Mouse (Mus musculus) heart, embryonic 13.5 days (tissue): ENCODE measurements around the gene Mrpl53. TPM values are rescaled to one million over a fixed set of nuclear protein-coding genes. Genes with fewer than 3 reads are reported as not detected.
A peak's percentile ranks its signal among the peaks of the same experiment; 100 is the strongest.

Source experiments
- ATAC-seq: fragments of 200-750 bp; cut with Nextera tagmentation; 2 replicates; pipeline ENCODE4 v1.8.0; 2017; ENCODE audit warnings: moderate TSS enrichment; ENCODE audit not compliant: insufficient number of reproducible peaks, low FRiP score, low TSS enrichment; ENCODE audit errors: extremely low read depth
- H3K27ac ChIP-seq: fragments of 300-500 bp; sonication (generic); replicated peaks from 2 replicates; pipeline ENCODE4 v1.5.1; 2015; ENCODE audit warnings: moderate library complexity, mild to moderate bottlenecking, inconsistent platforms
- H3K27me3 ChIP-seq: fragments of 300-500 bp; sonication (generic); replicated peaks from 2 replicates; pipeline ENCODE4 v1.6.1; 2015; ENCODE audit warnings: mild to moderate bottlenecking, inconsistent platforms
- H3K36me3 ChIP-seq: fragments of 300-500 bp; sonication (generic); 2 replicates; pipeline ENCODE4 v1.6.1; 2015; ENCODE audit warnings: mild to moderate bottlenecking, inconsistent platforms
- H3K4me1 ChIP-seq: fragments of 300-500 bp; sonication (generic); 2 replicates; pipeline ENCODE4 v1.6.1; 2015; ENCODE audit warnings: inconsistent platforms
- H3K4me2 ChIP-seq: fragments of 300-500 bp; sonication (generic); 2 replicates; pipeline ENCODE4 v1.6.1; 2015; ENCODE audit warnings: inconsistent platforms, mild to moderate bottlenecking, moderate library complexity
- H3K4me3 ChIP-seq: fragments of 300-500 bp; sonication (generic); 2 replicates; pipeline ENCODE4 v1.5.1; 2015; ENCODE audit warnings: moderate library complexity, mild to moderate bottlenecking, inconsistent platforms
- H3K9ac ChIP-seq: fragments of 300-500 bp; sonication (generic); 2 replicates; pipeline ENCODE4 v1.6.1; 2015; ENCODE audit warnings: inconsistent platforms, mild to moderate bottlenecking, moderate library complexity
- H3K9me3 ChIP-seq: fragments of 300-500 bp; sonication (generic); 2 replicates; pipeline ENCODE4 v1.6.1; 2016; ENCODE audit warnings: inconsistent platforms
- WGBS: fragments of 180-500 bp; shearing (Covaris S2); methylation state at CpG from one replicate; pipeline ENCODE4 v1.1.7; 2015; ENCODE audit warnings: mixed read lengths; 5-methylcytosine and 5-hydroxymethylcytosine counted together
- polyA plus RNA-seq: library from polyadenylated mRNA; unstranded; fragments of >200 nt; fragmentation: Nextera tagmentation; extraction: Ambion mirVana; gene quantifications from 2 replicates; pipeline ENCODE4 v1.2.1, GENCODE M21; 2015

Gene Mrpl53
- polyA plus RNA-seq, 1 experiment from 2014 or later = 134 TPM

GRCm38 (mm10) chr6:83138056-83138455 lies 29.2 kb downstream of the Mrpl53 start:
- peak overlapping the region; percentile 99 for H3K27ac ChIP-seq
- peak overlapping the region; percentile 88 for H3K4me2 ChIP-seq
- H3K36me3 ChIP-seq = no peaks in the 10 kb centered on the region
- WGBS = 3% methylated on average over 11 of the region's 11 CpGs
- H3K27me3 ChIP-seq = peaks cover 5% of the 10 kb centered on the region; the same call in 1 of the 2 replicates
- ATAC-seq = peak; percentile 27; the same call in 1 of the 2 replicates
- no peaks in the 10 kb centered on the region for H3K9me3 ChIP-seq
- H3K4me1 ChIP-seq = peaks cover 56% of the 10 kb centered on the region
- H3K9ac ChIP-seq = peak overlapping the region; percentile 91
- peak overlapping the region; percentile 64 for H3K4me3 ChIP-seq

DNA sequence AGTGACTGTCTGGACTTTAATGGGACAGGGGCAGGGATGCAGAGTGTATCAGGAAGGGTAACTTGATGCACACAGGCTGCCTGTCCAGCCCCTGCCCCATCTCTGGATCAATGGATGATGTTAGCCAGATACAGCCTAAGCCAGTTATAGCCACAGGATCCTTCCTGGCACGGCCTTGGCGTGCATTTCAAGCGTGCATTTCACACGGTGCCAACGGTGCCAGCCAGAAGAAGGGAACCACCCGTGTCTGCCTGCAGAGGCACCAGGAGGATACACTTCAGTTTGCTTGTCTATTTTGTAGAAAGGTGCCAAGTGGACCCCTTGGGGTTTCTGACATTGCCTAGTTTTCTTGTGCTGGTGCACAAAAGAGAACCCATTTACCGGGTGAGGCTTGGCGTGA lies 31.2 kb downstream of the Mrpl53 start:
- ATAC-seq = no peak
- H3K4me2 ChIP-seq = no peak overlapping the region
- H3K4me3 ChIP-seq = no peak overlapping the region
- H3K9me3 ChIP-seq = no peaks in the 10 kb centered on the region
- H3K27me3 ChIP-seq = peaks cover 1% of the 10 kb centered on the region; the same call in 1 of the 2 replicates
- peaks cover 53% of the 10 kb centered on the region for H3K4me1 ChIP-seq
- no peak overlapping the region for H3K9ac ChIP-seq
- 91% methylated on average over 8 of the region's 8 CpGs for WGBS
- H3K27ac ChIP-seq = no peak overlapping the region
- H3K36me3 ChIP-seq = no peaks in the 10 kb centered on the region

DNA sequence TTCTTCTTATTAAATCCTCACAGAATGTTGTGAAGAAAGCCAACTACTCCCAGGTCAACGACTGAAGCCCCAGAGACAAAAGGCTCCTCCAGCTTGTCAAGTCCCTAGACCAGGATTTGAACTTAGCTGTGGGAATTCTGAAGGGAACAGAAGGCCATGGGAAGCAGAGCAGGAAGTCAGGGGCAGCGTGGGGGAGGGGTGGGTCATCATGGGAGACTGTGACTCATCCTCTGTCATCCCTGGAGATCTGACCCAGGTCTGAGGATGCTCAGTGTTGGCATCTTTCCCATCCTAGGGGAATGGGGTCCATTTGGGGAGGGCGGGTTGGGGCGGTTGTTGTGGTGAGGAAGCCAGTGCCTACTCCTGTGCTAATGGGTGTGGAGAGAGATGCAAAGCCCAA lies 32.8 kb downstream of the Mrpl53 start:
- Histone ChIP-seq H3K4me2 (peak overlapping the region; percentile 79), H3K4me1 (peaks cover 37% of the 10 kb centered on the region), H3K9me3 (no peaks in the 10 kb centered on the region), H3K27me3 (no peaks in the 10 kb centered on the region), H3K36me3 (peaks cover 6% of the 10 kb centered on the region), H3K27ac (peak overlapping the region; percentile 68), H3K9ac (peak overlapping the region; percentile 82), H3K4me3 (peak overlapping the region; percentile 54)
- no peak for ATAC-seq
- WGBS = 38% methylated on average over 4 of the region's 4 CpGs

DNA sequence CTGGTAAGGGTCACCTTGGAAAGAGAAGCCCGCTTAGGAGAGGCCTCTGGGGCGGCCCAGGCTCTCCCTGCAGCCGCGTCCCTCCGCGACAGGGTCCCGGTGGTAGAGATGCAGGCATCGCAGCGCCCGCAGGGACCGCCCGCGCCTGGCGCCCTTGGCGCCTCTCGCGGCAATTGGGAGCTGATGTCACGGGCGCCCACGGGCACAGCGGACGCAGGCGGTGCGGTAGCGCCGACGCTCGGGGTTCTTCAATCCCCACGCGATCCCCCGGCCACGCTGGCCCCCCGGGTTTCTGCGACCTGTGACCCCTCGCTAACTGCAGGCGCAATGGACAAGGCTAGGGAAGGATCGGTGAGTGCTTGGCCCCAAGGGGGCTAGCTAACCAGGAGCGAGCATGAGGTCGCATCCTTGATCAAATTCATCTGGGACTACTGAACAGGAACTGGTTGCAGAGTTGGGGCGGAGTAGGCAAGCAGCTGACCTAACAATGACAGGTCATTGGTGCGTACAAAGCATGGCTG lies 33.4 kb downstream of the Mrpl53 start:
- Histone ChIP-seq H3K27ac (peak overlapping the region; percentile 68), H3K9me3 (no peaks in the 10 kb centered on the region), H3K4me1 (peaks cover 36% of the 10 kb centered on the region), H3K36me3 (peaks cover 13% of the 10 kb centered on the region), H3K4me2 (peak overlapping the region; percentile 79), H3K4me3 (peak overlapping the region; percentile 54), H3K27me3 (no peaks in the 10 kb centered on the region), H3K9ac (peak overlapping the region; percentile 82)
- 3% methylated on average over 41 of the region's 41 CpGs for WGBS
- no peak for ATAC-seq

DNA sequence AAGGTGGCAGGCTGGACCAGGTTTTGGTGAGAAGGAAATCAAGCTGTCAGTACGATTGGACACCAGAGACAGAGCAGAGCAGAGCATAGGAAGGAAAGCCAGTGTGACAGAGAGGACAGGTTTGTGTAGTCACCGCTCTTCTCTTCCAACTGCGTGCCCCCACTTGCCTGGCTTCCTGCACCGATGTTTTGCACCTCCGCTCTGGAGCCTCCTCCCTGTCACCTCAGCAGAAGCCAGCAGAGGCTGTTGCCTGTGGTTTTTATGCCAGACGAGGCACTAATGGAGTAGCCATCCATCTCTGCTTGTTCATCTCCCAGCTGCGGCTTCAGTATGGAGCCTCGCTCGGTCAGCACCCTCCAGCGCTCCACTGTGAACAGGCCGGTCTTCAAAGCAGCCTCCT lies 34.0 kb downstream of the Mrpl53 start:
- Histone ChIP-seq H3K9me3 (no peaks in the 10 kb centered on the region), H3K9ac (peak overlapping the region; percentile 82), H3K4me3 (peak overlapping the region; percentile 54), H3K36me3 (peaks cover 19% of the 10 kb centered on the region), H3K27me3 (no peaks in the 10 kb centered on the region), H3K27ac (peak overlapping the region; percentile 17; the same call in 1 of the 2 replicates), H3K4me2 (peak overlapping the region; percentile 79), H3K4me1 (peaks cover 34% of the 10 kb centered on the region)
- WGBS = 44% methylated on average over 11 of the region's 11 CpGs
- ATAC-seq = no peak

DNA sequence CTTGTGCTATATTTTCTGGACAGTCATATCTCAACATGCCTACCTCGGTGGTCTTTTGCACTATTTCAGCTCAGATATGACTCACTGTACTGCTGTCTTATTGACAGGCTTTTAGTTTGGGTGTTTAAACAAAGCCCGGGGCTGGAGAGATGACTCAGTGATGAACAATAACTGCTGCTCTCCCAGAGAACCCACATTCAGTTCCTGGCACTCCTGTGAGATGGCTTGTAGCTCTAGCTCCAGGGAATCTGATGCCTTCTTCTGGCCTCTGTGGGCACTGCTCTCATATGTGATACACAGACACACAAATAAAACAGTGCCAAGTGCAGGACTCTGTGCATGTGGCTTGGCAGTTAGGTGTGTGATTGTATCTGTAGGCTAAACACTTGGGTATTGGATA lies 36.4 kb downstream of the Mrpl53 start:
- no peak for ATAC-seq
- WGBS = 53% methylated on average over 2 of the region's 2 CpGs

GRCm38 (mm10) chr6:83145805-83146204 lies 37.0 kb downstream of the Mrpl53 start:
- H3K36me3 ChIP-seq = peaks cover 48% of the 10 kb centered on the region
- no peak overlapping the region for H3K4me3 ChIP-seq
- WGBS = 53% methylated on average over 9 of the region's 9 CpGs
- H3K27ac ChIP-seq = peak overlapping the region; percentile 42; the same call in 1 of the 2 replicates
- ATAC-seq = no peak
- peak overlapping the region; percentile 4; the same call in 1 of the 2 replicates for H3K4me2 ChIP-seq
- H3K27me3 ChIP-seq = no peaks in the 10 kb centered on the region
- no peaks in the 10 kb centered on the region for H3K9me3 ChIP-seq
- H3K9ac ChIP-seq = peak overlapping the region; percentile 52
- H3K4me1 ChIP-seq = peaks cover 19% of the 10 kb centered on the region

More for the DNA sequence above, 36.4 kb downstream of the Mrpl53 start:
- no peak overlapping the region for H3K9ac ChIP-seq
- no peak overlapping the region for H3K4me3 ChIP-seq
- no peak overlapping the region for H3K4me2 ChIP-seq
- peaks cover 42% of the 10 kb centered on the region for H3K36me3 ChIP-seq
- H3K4me1 ChIP-seq = peaks cover 19% of the 10 kb centered on the region
- 0 out of 2 replicates have a peak overlapping the region, but pooled peaks have one; percentile 42 for H3K27ac ChIP-seq
- no peaks in the 10 kb centered on the region for H3K9me3 ChIP-seq
- no peaks in the 10 kb centered on the region for H3K27me3 ChIP-seq

- Histone ChIP-seq H3K27ac (no peak overlapping the region), H3K9me3 (no peaks in the 10 kb centered on the region), H3K9ac (no peak overlapping the region), H3K36me3 (peaks cover 60% of the 10 kb centered on the region), H3K4me2 (no peak overlapping the region), H3K4me3 (no peak overlapping the region), H3K4me1 (peaks cover 19% of the 10 kb centered on the region), H3K27me3 (no peaks in the 10 kb centered on the region)
- 67% methylated on average over 7 of the region's 7 CpGs for WGBS
- no peak for ATAC-seq
Measured at GRCm38 (mm10) chr6:83147280-83147679, 38.4 kb downstream of the Mrpl53 start.

- no peak for ATAC-seq
- no peak overlapping the region for H3K4me3 ChIP-seq
- peaks cover 63% of the 10 kb centered on the region for H3K36me3 ChIP-seq
- 25% methylated on average over 8 of the region's 8 CpGs for WGBS
- H3K27me3 ChIP-seq = peaks cover 14% of the 10 kb centered on the region
- H3K4me2 ChIP-seq = no peak overlapping the region
- no peaks in the 10 kb centered on the region for H3K9me3 ChIP-seq
- H3K9ac ChIP-seq = peak overlapping the region; percentile 2; the same call in 1 of the 2 replicates
- H3K4me1 ChIP-seq = peaks cover 22% of the 10 kb centered on the region
- no peak overlapping the region for H3K27ac ChIP-seq
Measured at GRCm38 (mm10) chr6:83151721-83152120, 42.9 kb downstream of the Mrpl53 start.

DNA sequence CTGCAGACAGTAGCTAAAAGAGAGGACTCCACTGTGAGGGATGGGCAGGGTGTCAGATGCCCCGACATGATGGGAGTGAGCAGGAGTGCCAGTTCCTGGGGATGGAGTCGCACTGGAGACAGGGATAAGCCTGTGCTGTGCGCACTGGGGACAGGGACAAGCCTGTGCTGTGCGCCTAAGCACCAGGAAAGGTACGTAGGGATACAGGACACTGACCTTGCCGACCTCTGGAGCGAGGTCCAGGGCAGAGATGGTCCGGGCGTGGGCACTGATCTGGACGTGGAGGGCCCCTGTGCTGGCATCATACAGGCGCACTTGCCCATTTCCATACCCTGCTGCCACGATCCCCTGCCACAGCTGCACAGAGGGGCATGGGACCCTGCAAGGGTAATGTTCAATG lies 44.2 kb downstream of the Mrpl53 start:
- Histone ChIP-seq H3K4me1 (peaks cover 22% of the 10 kb centered on the region), H3K27me3 (peaks cover 18% of the 10 kb centered on the region), H3K27ac (no peak overlapping the region), H3K36me3 (peaks cover 50% of the 10 kb centered on the region), H3K4me2 (no peak overlapping the region), H3K4me3 (no peak overlapping the region), H3K9ac (no peak overlapping the region), H3K9me3 (no peaks in the 10 kb centered on the region)
- ATAC-seq = no peak
- WGBS = 83% methylated on average over 12 of the region's 12 CpGs

DNA sequence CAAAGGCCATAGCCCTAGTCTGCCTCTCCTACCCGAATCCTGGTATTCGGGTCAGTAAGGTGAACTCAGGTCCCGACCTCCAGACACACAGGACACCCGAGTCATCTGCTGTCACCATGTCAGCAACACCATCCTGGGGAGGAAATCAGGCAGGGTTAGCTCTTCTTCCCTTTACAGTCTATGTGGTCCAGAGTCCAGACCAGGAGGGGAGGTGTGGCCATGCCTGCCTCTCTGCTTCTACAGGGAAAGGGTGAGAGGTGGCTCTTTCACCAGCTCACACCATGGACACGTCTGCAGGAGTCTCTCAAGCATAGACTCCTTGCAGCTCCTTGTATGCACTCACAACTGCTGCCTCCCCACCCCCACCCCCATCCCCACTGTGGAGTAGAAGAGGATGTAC lies 44.6 kb downstream of the Mrpl53 start:
- Histone ChIP-seq H3K4me2 (no peak overlapping the region), H3K27me3 (peaks cover 18% of the 10 kb centered on the region), H3K27ac (no peak overlapping the region), H3K9ac (no peak overlapping the region), H3K4me3 (no peak overlapping the region), H3K9me3 (no peaks in the 10 kb centered on the region), H3K36me3 (peaks cover 45% of the 10 kb centered on the region), H3K4me1 (peaks cover 22% of the 10 kb centered on the region)
- 62% methylated on average over 5 of the region's 5 CpGs for WGBS
- ATAC-seq = no peak
